Mouse (Mus musculus) right cerebral cortex, postnatal 25 days (tissue): ENCODE measurements around the gene Fzd1.
A peak's percentile ranks its signal among the peaks of the same experiment; 100 is the strongest.

Experiments
- DNase-seq: peaks from one replicate; pipeline ENCODE4 v3.0.0; 2022

Gene Fzd1

GRCm38 (mm10) chr5:4757902-4758301, at the start of gene Fzd1:
Gene Fzd1, minus strand, starts transcription at chr5:4758035.
- DNase-seq = peak; percentile 87

- no peak for DNase-seq
Measured at GRCm38 (mm10) chr5:4805228-4805627, 47.4 kb upstream of the Fzd1 start.

GRCm38 (mm10) chr5:4803708-4804107, 45.9 kb upstream of the Fzd1 start:
- no peak for DNase-seq

- no peak for DNase-seq
Measured at GRCm38 (mm10) chr5:4801971-4802370, 44.1 kb upstream of the Fzd1 start.

GRCm38 (mm10) chr5:4801096-4801850, 43.4 kb upstream of the Fzd1 start:
- DNase-seq = no peak

GRCm38 (mm10) chr5:4791219-4791618, 33.4 kb upstream of the Fzd1 start:
- no peak for DNase-seq

GRCm38 (mm10) chr5:4790265-4790664, 32.4 kb upstream of the Fzd1 start:
- DNase-seq = no peak

GRCm38 (mm10) chr5:4788484-4788883, 30.6 kb upstream of the Fzd1 start:
- no peak for DNase-seq

GRCm38 (mm10) chr5:4786816-4787215, 29.0 kb upstream of the Fzd1 start:
- no peak for DNase-seq

- DNase-seq = no peak
Measured at GRCm38 (mm10) chr5:4778274-4778673, 20.4 kb upstream of the Fzd1 start.

GRCm38 (mm10) chr5:4776495-4776894, 18.7 kb upstream of the Fzd1 start:
- no peak for DNase-seq

GRCm38 (mm10) chr5:4773090-4773772, 15.4 kb upstream of the Fzd1 start:
- DNase-seq = no peak

GRCm38 (mm10) chr5:4770609-4771008, 12.8 kb upstream of the Fzd1 start:
- no peak for DNase-seq

- DNase-seq = no peak
Measured at GRCm38 (mm10) chr5:4767896-4768295, 10.1 kb upstream of the Fzd1 start.

- no peak for DNase-seq
Measured at GRCm38 (mm10) chr5:4766719-4767118, 8.9 kb upstream of the Fzd1 start.

- DNase-seq = no peak
Measured at GRCm38 (mm10) chr5:4761891-4762290, 4.1 kb upstream of the Fzd1 start.

GRCm38 (mm10) chr5:4758331-4759080, 671 bp upstream of the Fzd1 start:
- DNase-seq = no peak

GRCm38 (mm10) chr5:4756871-4757711, 744 bp downstream of the Fzd1 start:
- DNase-seq = peak; percentile 71

GRCm38 (mm10) chr5:4756001-4756681, 1.7 kb downstream of the Fzd1 start:
- DNase-seq = peak; percentile 35

GRCm38 (mm10) chr5:4755326-4755725, 2.5 kb downstream of the Fzd1 start:
- DNase-seq = peak; percentile 7

- no peak for DNase-seq
Measured at GRCm38 (mm10) chr5:4754701-4755281, 3.0 kb downstream of the Fzd1 start.

- no peak for DNase-seq
Measured at GRCm38 (mm10) chr5:4753161-4753560, 4.7 kb downstream of the Fzd1 start.
